Mouse (Mus musculus): ENCODE measurements at regions not wholly inside any gene's neighbourhood (a gene's known extent, or its start where the extent isn't known, plus 50 kb on each side); places are given as distances from the start of the nearest gene placed in this dataset.
A peak's percentile ranks its signal among the peaks of the same experiment; 100 is the strongest.

- DNase-seq (ENCODE audit: low spot score in 2 of 2), result no peak
Observed at GRCm38 (mm10) chr16:88412287-88412686, 94.5 kb downstream of the Cldn17 start.

- DNase-seq (ENCODE audit: low spot score in 2 of 2), result peak in 1 of 2 experiments; percentile 48
Observed at GRCm38 (mm10) chr16:88408144-88408543, 98.6 kb downstream of the Cldn17 start.

- no peak for DNase-seq (ENCODE audit: low spot score in 2 of 2)
Observed at GRCm38 (mm10) chr16:88404331-88404730, 102.4 kb downstream of the Cldn17 start.

- DNase-seq (ENCODE audit: low spot score in 2 of 2), result no peak
Observed at GRCm38 (mm10) chr16:88399881-88400280, 106.9 kb downstream of the Cldn17 start.

GRCm38 (mm10) chr16:88392764-88393163 lies 102.7 kb upstream of the Grik1 start:
- no peak for DNase-seq (ENCODE audit: low spot score in 2 of 2)

GRCm38 (mm10) chr16:88381605-88382279 lies 91.7 kb upstream of the Grik1 start:
- DNase-seq (ENCODE audit: low spot score in 2 of 2), result no peak

GRCm38 (mm10) chr16:88375622-88376021 lies 85.6 kb upstream of the Grik1 start:
- DNase-seq (ENCODE audit: low spot score in 2 of 2), result no peak

- no peak for DNase-seq (ENCODE audit: low spot score in 2 of 2)
Observed at GRCm38 (mm10) chr16:88374612-88375011, 84.5 kb upstream of the Grik1 start.

GRCm38 (mm10) chr16:88372034-88372433 lies 82.0 kb upstream of the Grik1 start:
- peak; percentile 12 to 34 for DNase-seq (ENCODE audit: low spot score in 2 of 2)

GRCm38 (mm10) chr16:88368146-88368545 lies 78.1 kb upstream of the Grik1 start:
- no peak for DNase-seq (ENCODE audit: low spot score in 2 of 2)

- no peak for DNase-seq (ENCODE audit: low spot score in 2 of 2)
Observed at GRCm38 (mm10) chr16:88367162-88367561, 77.1 kb upstream of the Grik1 start.

GRCm38 (mm10) chr16:88360081-88360480 lies 70.0 kb upstream of the Grik1 start:
- DNase-seq (ENCODE audit: low spot score in 2 of 2), result no peak

All from layer of hippocampus, postnatal 14 days (tissue).